Mouse (Mus musculus) spleen, adult 2 months (tissue): ENCODE results near the gene Tead3.

Experiments used
- CTCF ChIP-seq: fragments of 200-500 bp; IDR thresholded peaks from 2 replicates; pipeline ENCODE4 v1.5.1; 2011; ENCODE audit warnings: mild to moderate bottlenecking, inconsistent platforms; ENCODE audit not compliant: insufficient read depth, insufficient read length, insufficient replicate concordance; ENCODE audit errors: extremely low read depth
- POLR2A ChIP-seq: fragments of 200-500 bp; IDR thresholded peaks from 2 replicates; pipeline ENCODE4 v1.6.1; 2011; ENCODE audit warnings: low read depth, low read length, inconsistent platforms

DNA sequence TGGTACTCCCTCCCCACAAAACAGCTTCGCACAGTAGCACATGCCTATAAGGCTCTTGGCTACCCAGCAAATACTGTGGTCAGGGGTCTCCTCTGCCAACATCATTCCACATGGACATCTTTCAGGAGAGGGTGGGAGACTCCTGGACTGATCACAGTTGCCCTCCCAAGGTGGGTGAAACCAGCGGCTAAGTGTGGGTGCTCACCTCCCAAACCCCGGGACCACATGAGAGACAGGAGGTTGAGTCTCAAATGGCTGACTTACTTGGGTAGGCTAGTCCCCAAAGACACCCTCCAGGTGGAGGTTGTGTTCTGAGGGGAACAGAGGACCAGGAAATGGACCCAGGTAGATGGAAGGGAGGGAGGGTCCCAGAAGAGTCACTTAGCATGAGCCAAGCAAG, 5.9 kb downstream of the Tead3 start:
- TF ChIP-seq CTCF (no peak), POLR2A (no peak)
